Mouse (Mus musculus) midbrain, postnatal 0 days (tissue): ENCODE measurements around the gene Lrrc8d. TPM values are rescaled to one million over a fixed set of nuclear protein-coding genes. Genes with fewer than 3 reads are reported as not detected.

Experiments used
- ATAC-seq: fragments of 200-750 bp; cut with Nextera tagmentation; 2 replicates; pipeline ENCODE4 v1.8.0; 2017; ENCODE audit warnings: moderate number of reproducible peaks, mild to moderate bottlenecking, moderate TSS enrichment, moderate library complexity; ENCODE audit not compliant: low FRiP score
- DNase-seq: peaks from one replicate; pipeline ENCODE4 v3.0.0-alpha.2; 2015; ENCODE audit warnings: low spot score
- H3K27ac ChIP-seq: fragments of 300-500 bp; sonication (generic); 2 replicates; pipeline ENCODE4 v1.5.1; 2014; ENCODE audit warnings: low read depth, mild to moderate bottlenecking, low read length, mixed read lengths
- H3K27me3 ChIP-seq: fragments of 300-500 bp; sonication (generic); 2 replicates; pipeline ENCODE4 v1.6.1; 2014; ENCODE audit warnings: low read length, control low read depth, mixed read lengths; ENCODE audit not compliant: insufficient read depth
- H3K36me3 ChIP-seq: fragments of 300-500 bp; sonication (generic); 2 replicates; pipeline ENCODE4 v1.6.1; 2014; ENCODE audit warnings: low read length, control low read depth, mixed read lengths; ENCODE audit not compliant: insufficient read depth
- H3K4me1 ChIP-seq: fragments of 300-500 bp; sonication (generic); 2 replicates; pipeline ENCODE4 v1.6.1; 2014; ENCODE audit warnings: mild to moderate bottlenecking, control low read depth, antibody characterized with exemption, low read length, mixed read lengths; ENCODE audit not compliant: insufficient read depth
- H3K4me2 ChIP-seq: fragments of 300-500 bp; sonication (generic); 2 replicates; pipeline ENCODE4 v1.6.1; 2014; ENCODE audit warnings: low read depth, mild to moderate bottlenecking, low read length, mixed read lengths; ENCODE audit not compliant: poor library complexity, severe bottlenecking
- H3K4me3 ChIP-seq: fragments of 300-500 bp; sonication (generic); 2 replicates; pipeline ENCODE4 v1.5.1; 2014; ENCODE audit warnings: low read depth, mild to moderate bottlenecking, low read length, moderate library complexity
- H3K9ac ChIP-seq: fragments of 300-500 bp; sonication (generic); replicated peaks from 2 replicates; pipeline ENCODE4 v1.6.1; 2014; ENCODE audit warnings: mild to moderate bottlenecking, low read length, moderate library complexity, mixed read lengths; ENCODE audit not compliant: poor library complexity, severe bottlenecking
- H3K9me3 ChIP-seq: fragments of 300-500 bp; sonication (generic); 2 replicates; pipeline ENCODE4 v1.6.1; 2016; ENCODE audit warnings: low read length, control low read depth
- CTCF ChIP-seq: IDR thresholded peaks from 2 replicates; pipeline ENCODE4 v1.5.1; 2016; ENCODE audit warnings: antibody characterized with exemption, mild to moderate bottlenecking
- WGBS: fragments of 180-500 bp; shearing (Covaris S2); extraction: QIAGEN DNeasy Blood & Tissue Kit; methylation state at CpG from one replicate; pipeline ENCODE4 v1.1.7; 2014; 5-methylcytosine and 5-hydroxymethylcytosine counted together
- polyA plus RNA-seq: library from polyadenylated mRNA; unstranded; fragments of >200 nt; fragmentation: Nextera tagmentation; extraction: Ambion mirVana; gene quantifications from 2 replicates; pipeline ENCODE4 v1.2.1, GENCODE M21; 2015
- total RNA-seq: library from RNA; depleted of rRNA; stranded (reverse); fragments of >200 nt; gene quantifications from 2 replicates; pipeline ENCODE4 v1.2.3, GENCODE M21; 2014

Lrrc8d gene
- total and polyA plus RNA-seq, 2 experiments from 2014 or later, result 18.5 to 30.4 TPM

DNA sequence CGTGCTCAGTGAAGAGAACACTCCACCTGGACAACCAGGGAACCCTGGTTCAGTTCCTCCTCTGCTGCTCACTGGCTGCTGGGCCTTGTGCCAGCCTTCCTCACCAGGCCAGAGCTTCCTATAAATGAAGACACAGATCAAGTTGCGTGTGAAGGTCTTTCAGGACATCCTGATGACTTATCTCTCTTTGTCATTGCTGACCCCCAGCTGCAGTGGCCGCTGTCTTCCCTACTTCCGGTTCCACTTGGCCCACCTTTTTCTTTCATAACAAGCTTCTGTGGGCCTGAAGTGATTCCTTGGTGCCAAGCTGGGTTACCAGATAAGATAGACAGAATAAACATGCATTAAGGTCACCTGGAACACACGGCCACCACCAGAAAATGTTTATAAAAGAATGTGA, 90.0 kb downstream of the Lrrc8d start:
- H3K4me1 ChIP-seq, result peaks cover 12% of the 10 kb centered on the region
- WGBS, result 80% methylated on average over 5 of the region's 5 CpGs
- no peak overlapping the region for H3K27ac ChIP-seq
- DNase-seq (no peak), ATAC-seq (no peak)
- no peak overlapping the region for H3K4me2 ChIP-seq
- no peaks in the 10 kb centered on the region for H3K9me3 ChIP-seq
- H3K27me3 ChIP-seq, result no peaks in the 10 kb centered on the region
- H3K4me3 ChIP-seq, result no peak overlapping the region
- no peak for TF ChIP-seq CTCF
- no peak overlapping the region for H3K9ac ChIP-seq
- no peaks in the 10 kb centered on the region for H3K36me3 ChIP-seq

DNA sequence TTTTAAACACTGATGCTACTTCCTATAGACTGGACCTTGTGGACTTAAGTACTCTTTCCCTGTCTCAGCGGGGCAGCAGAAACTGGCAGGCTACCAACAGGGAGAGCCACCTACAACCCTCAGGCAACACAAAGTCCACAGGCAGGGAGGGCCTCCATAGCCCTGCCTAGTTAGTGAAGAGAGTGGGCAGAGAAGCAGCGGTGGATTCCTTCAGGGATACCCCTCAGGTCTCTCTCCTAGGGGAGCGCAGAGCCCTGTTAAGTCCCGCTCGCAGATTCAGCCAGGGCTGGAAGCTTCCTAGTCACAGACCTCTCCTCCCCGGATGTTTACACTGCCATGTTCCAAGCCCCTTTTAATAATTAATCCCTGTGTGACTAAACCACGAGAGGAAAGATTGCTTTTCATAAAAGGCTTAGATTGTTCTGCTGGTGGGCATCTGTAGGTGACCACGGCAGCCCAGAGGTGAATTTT, 92.6 kb downstream of the Lrrc8d start:
- ATAC-seq (no peak), DNase-seq (peak; percentile 35)
- Histone ChIP-seq H3K27ac (peak overlapping the region; percentile 55), H3K9me3 (no peaks in the 10 kb centered on the region), H3K27me3 (no peaks in the 10 kb centered on the region), H3K4me1 (peaks cover 12% of the 10 kb centered on the region), H3K4me2 (peak overlapping the region; percentile 39), H3K4me3 (no peak overlapping the region), H3K36me3 (no peaks in the 10 kb centered on the region), H3K9ac (0 out of 2 replicates have a peak overlapping the region, but pooled peaks have one; percentile 48)
- no peak for TF ChIP-seq CTCF
- WGBS, result 17% methylated on average over 8 of the region's 8 CpGs

DNA sequence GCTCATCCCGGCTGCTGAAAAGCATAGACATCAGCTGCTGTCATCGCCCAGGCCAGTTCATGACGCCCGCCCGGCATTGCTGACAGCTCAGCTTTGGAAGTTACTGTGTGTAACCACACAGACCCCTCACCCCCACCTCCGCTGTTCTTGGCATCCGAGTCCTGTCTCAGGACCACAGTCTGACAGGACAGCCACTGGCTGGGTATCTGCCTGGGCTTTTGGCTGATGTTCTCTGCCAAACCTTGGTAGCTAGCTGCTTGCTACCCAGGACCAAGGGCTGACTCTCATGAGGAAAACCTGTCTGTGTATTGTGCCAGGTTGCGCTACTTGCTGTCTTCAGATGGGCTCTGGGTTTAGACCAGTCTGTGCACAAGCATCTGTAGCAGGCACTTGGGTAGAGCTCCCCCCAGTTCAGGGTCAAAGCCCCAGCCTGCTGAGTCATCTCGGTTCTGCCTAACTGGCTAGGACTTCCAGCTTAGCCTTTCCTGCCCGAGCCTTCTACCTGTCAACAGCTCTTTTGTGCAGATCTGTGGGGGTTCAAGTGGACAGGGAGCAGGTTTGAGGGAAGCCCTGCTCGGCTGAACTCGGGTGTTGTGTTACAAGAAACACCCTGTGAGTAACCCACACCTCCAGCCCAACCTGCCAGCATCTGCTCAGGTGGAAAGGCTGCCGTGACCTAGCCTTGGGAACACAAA, 93.2 kb downstream of the Lrrc8d start:
- Histone ChIP-seq H3K4me3 (no peak overlapping the region), H3K36me3 (no peaks in the 10 kb centered on the region), H3K4me1 (peaks cover 12% of the 10 kb centered on the region), H3K9me3 (no peaks in the 10 kb centered on the region), H3K9ac (0 out of 2 replicates have a peak overlapping the region, but pooled peaks have one; percentile 48), H3K4me2 (peak overlapping the region; percentile 39), H3K27ac (peak overlapping the region; percentile 55), H3K27me3 (no peaks in the 10 kb centered on the region)
- 21% methylated on average over 13 of the region's 13 CpGs for WGBS
- no peak for TF ChIP-seq CTCF
- DNase-seq (peak; percentile 77), ATAC-seq (peak; percentile 71)

DNA sequence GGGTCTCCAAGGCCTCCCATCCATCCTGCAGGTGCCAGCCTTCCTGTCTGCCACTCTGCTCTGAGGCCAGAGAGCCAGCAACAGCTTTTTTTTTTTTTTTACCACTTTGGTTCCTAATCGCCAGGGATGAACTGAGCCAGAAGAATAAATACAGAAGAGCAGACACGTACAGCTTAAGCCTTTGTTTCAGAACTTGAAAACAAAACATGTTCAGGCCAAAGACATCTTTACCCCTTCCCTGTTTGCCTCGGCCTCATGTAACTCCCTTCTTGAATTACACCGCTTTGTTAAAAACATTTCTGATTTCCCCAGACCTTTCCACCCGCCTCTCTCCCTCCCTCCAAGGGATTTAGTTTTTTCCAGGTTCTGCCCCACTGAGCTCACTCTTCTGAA, 93.8 kb downstream of the Lrrc8d start:
- DNase-seq, result no peak
- 26% methylated on average over 5 of the region's 5 CpGs for WGBS
- Histone ChIP-seq H3K27me3 (no peaks in the 10 kb centered on the region), H3K4me3 (no peak overlapping the region), H3K27ac (0 out of 2 replicates have a peak overlapping the region, but pooled peaks have one; percentile 55), H3K9ac (no peak overlapping the region), H3K36me3 (no peaks in the 10 kb centered on the region), H3K4me1 (peaks cover 12% of the 10 kb centered on the region), H3K4me2 (no peak overlapping the region), H3K9me3 (no peaks in the 10 kb centered on the region)
- ATAC-seq, result no peak
- no peak for TF ChIP-seq CTCF

DNA sequence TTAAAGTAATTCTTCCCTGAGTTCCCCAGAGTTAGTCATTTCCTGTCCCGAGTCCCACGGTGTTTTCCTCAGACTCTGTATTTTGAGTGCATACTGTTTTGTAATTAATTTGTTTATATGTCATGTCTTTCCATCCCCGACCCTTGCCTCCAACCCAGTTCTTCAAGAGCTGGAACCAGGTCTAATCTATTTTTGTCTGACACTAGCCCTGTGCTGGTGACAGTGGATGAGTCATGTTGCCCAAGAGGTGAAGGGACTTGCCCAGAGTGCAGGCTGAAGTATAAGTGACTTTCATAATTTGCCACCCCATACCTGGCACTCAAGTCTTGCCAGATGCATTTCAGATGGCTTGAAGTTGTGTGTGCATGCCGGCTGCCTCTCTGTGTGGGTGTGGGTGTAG, 98.7 kb downstream of the Lrrc8d start:
- Histone ChIP-seq H3K27me3 (no peaks in the 10 kb centered on the region), H3K9ac (no peak overlapping the region), H3K36me3 (no peaks in the 10 kb centered on the region), H3K4me1 (peaks cover 5% of the 10 kb centered on the region; the same call in 1 of the 2 replicates), H3K4me2 (no peak overlapping the region), H3K4me3 (no peak overlapping the region), H3K27ac (no peak overlapping the region), H3K9me3 (no peaks in the 10 kb centered on the region)
- ATAC-seq (no peak), DNase-seq (no peak)
- 91% methylated on average over 4 of the region's 4 CpGs for WGBS
- no peak for TF ChIP-seq CTCF

DNA sequence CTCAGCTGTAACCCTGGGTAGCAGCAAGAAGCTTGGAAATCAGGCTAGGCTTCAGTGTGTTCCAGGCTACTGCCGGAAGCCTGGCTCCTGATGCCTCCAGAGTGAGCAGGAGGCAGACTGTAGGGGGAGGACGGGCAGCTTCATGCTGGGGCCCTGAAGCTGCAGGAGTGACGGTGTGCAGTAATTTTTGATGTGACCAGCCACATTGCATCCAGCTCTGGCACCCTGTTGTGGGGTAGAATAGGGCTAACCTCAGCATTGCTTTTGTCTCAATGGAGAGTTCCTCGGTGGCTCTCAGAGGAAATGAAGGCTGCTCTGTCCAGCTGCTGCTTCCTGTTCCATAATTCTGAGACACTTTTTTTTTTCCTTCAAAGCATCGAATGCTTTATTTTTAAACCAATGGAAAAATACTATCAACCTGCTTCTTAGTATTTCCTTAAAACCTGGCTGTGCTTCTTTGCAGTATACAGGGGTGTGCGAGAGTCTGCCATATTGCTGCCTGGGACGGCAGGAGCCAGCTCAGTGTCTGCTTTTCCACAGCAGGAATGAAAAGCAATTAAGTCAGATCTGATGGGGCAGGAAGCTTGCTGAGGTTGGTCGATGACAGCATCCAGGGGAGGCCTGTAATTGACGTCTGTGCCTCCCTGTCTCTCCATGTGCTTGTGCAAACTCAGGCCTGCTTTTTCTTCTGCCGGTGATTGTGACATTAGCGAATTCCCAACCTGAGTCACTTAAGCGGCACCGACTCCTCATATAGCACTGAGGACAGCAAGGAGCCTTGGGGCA, 100.3 kb downstream of the Lrrc8d start:
- Histone ChIP-seq H3K9me3 (no peaks in the 10 kb centered on the region), H3K4me3 (no peak overlapping the region), H3K27me3 (no peaks in the 10 kb centered on the region), H3K4me2 (no peak overlapping the region), H3K9ac (no peak overlapping the region), H3K27ac (peak overlapping the region; percentile 40), H3K36me3 (no peaks in the 10 kb centered on the region), H3K4me1 (peaks cover 4% of the 10 kb centered on the region; the same call in 1 of the 2 replicates)
- no peak for TF ChIP-seq CTCF
- WGBS, result 25% methylated on average over 13 of the region's 13 CpGs
- ATAC-seq (no peak), DNase-seq (peak; percentile 28)
